Mouse (Mus musculus) heart, postnatal 0 days (tissue): Measurements from ENCODE around the gene Hrh2. TPM values are rescaled to one million over a fixed set of nuclear protein-coding genes. Genes with fewer than 3 reads are reported as not detected.

Experiments used
- ATAC-seq: fragments of 200-750 bp; cut with Nextera tagmentation; 2 replicates; pipeline ENCODE4 v1.8.0; 2017; ENCODE audit warnings: low read depth, moderate number of reproducible peaks, moderate library complexity; ENCODE audit not compliant: insufficient read depth
- DNase-seq: peaks from one replicate; pipeline ENCODE4 v3.0.0-alpha.2; 2016; ENCODE audit warnings: low spot score
- H3K27ac ChIP-seq: fragments of 300-500 bp; sonication (generic); 2 replicates; pipeline ENCODE4 v1.5.1; 2014; ENCODE audit warnings: low read depth, mild to moderate bottlenecking
- H3K27me3 ChIP-seq: fragments of 300-500 bp; sonication (generic); 2 replicates; pipeline ENCODE4 v1.6.1; 2014; ENCODE audit warnings: low read length, mixed read lengths; ENCODE audit not compliant: control insufficient read depth, insufficient read depth
- H3K36me3 ChIP-seq: fragments of 300-500 bp; sonication (generic); replicated peaks from 2 replicates; pipeline ENCODE4 v1.6.1; 2014; ENCODE audit warnings: low read length, mixed read lengths; ENCODE audit not compliant: control insufficient read depth, insufficient read depth
- H3K4me1 ChIP-seq: fragments of 300-500 bp; sonication (generic); 2 replicates; pipeline ENCODE4 v1.6.1; 2014; ENCODE audit warnings: antibody characterized with exemption; ENCODE audit not compliant: control insufficient read depth, insufficient read depth
- H3K4me2 ChIP-seq: fragments of 300-500 bp; sonication (generic); 2 replicates; pipeline ENCODE4 v1.6.1; 2014; ENCODE audit warnings: low read depth, mild to moderate bottlenecking, low read length, moderate library complexity
- H3K4me3 ChIP-seq: fragments of 300-500 bp; sonication (generic); 2 replicates; pipeline ENCODE4 v1.5.1; 2014; ENCODE audit warnings: low read depth, low read length
- H3K9ac ChIP-seq: fragments of 300-500 bp; sonication (generic); replicated peaks from 2 replicates; pipeline ENCODE4 v1.6.1; 2014; ENCODE audit warnings: low read depth, low read length, mixed read lengths
- H3K9me3 ChIP-seq: fragments of 300-500 bp; sonication (generic); replicated peaks from 2 replicates; pipeline ENCODE4 v1.6.1; 2016; ENCODE audit warnings: low read length; ENCODE audit not compliant: control insufficient read depth
- CTCF ChIP-seq: IDR thresholded peaks from 2 replicates; pipeline ENCODE4 v1.5.1; 2016; ENCODE audit warnings: antibody characterized with exemption, control low read depth, low read depth
- EP300 ChIP-seq: IDR thresholded peaks from 2 replicates; pipeline ENCODE4 v1.6.1; 2016; ENCODE audit warnings: antibody characterized with exemption, low read depth
- WGBS: fragments of 180-500 bp; shearing (Covaris S2); extraction: QIAGEN DNeasy Blood & Tissue Kit; methylation state at CpG from one replicate; pipeline ENCODE4 v1.1.7; 2014; 5-methylcytosine and 5-hydroxymethylcytosine counted together
- polyA plus RNA-seq: library from polyadenylated mRNA; unstranded; fragments of >200 nt; fragmentation: Nextera tagmentation; extraction: Ambion mirVana; gene quantifications from 2 replicates; pipeline ENCODE4 v1.2.1, GENCODE M21; 2015
- total RNA-seq: library from RNA; depleted of rRNA; stranded (reverse); fragments of >200 nt; gene quantifications from 2 replicates; pipeline ENCODE4 v1.2.3, GENCODE M21; 2014; ENCODE audit warnings: low replicate concordance

Hrh2 gene
- total and polyA plus RNA-seq, 2 experiments from 2014 or later, result 0.07 TPM; not detected in 1

DNA sequence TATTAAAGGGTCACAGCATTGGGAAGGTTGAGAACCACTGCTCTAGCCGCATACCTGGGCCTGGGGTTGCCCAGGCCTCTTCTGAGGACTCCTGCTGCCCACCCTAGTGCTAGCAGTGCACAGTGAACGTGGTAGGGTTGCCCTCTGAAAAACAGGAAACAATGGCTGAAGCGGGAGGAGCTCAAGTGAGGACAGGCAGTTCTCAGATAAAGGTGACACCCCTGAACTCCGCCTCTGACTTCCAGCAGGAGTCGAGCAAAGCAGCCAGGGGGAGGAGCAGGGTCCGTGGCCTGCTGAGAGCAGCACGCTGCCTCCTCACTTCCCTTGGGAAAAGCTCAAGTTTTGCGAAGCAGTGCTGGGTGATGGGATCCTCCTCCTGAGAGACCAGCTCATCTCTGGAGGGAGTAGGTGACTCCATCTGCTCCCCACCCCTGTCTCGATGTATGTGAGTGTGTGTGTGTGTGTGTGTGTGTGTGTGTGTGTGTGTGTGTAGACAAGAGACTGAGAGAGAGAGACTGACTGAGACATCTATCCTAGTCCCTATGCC lies 38.2 kb upstream of the Hrh2 start:
- no peaks in the 10 kb centered on the region for H3K4me1 ChIP-seq
- no peak overlapping the region for H3K4me2 ChIP-seq
- H3K27ac ChIP-seq, result no peak overlapping the region
- WGBS, result 22% methylated on average over 9 of the region's 9 CpGs
- DNase-seq (no peak), ATAC-seq (peak; percentile 51; the same call in 1 of the 2 replicates)
- peaks cover 7% of the 10 kb centered on the region; the same call in 1 of the 2 replicates for H3K27me3 ChIP-seq
- H3K9me3 ChIP-seq, result no peaks in the 10 kb centered on the region
- H3K9ac ChIP-seq, result no peak overlapping the region
- H3K4me3 ChIP-seq, result no peak overlapping the region
- TF ChIP-seq EP300, result no peak
- TF ChIP-seq CTCF, result no peak
- H3K36me3 ChIP-seq, result no peaks in the 10 kb centered on the region

DNA sequence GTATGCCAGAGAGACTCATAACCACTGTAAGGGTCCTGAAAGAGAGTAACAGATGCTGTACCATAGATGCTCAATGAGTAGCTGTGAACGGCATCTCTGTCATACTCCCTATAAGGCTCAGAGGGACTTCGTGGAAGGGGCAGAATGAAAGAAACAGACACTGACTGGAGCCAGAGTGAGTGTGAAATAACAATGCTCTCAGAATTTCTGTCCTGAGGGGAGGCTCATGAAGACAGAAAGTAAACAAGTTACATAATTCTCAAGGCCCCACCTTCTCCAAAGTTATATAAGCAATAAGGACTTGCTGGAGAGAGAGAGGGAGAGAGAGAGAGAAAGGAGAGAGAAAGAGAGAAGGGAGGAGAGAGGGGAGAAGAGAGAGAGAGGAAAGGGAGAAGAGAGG lies 36.1 kb upstream of the Hrh2 start:
- peaks cover 12% of the 10 kb centered on the region; the same call in 1 of the 2 replicates for H3K27me3 ChIP-seq
- no peak for DNase-seq
- TF ChIP-seq CTCF (no peak), EP300 (no peak)
- H3K9me3 ChIP-seq, result no peaks in the 10 kb centered on the region
- H3K9ac ChIP-seq, result no peak overlapping the region
- no peaks in the 10 kb centered on the region for H3K36me3 ChIP-seq
- no peak for ATAC-seq
- 75% methylated on average over 2 of the region's 2 CpGs for WGBS
- H3K4me3 ChIP-seq, result no peak overlapping the region
- H3K27ac ChIP-seq, result no peak overlapping the region
- no peak overlapping the region for H3K4me2 ChIP-seq
- H3K4me1 ChIP-seq, result no peaks in the 10 kb centered on the region

- DNase-seq, result no peak
- no peaks in the 10 kb centered on the region for H3K9me3 ChIP-seq
- WGBS, result 34% methylated on average over 7 of the region's 7 CpGs
- H3K36me3 ChIP-seq, result no peaks in the 10 kb centered on the region
- peaks cover 12% of the 10 kb centered on the region; the same call in 1 of the 2 replicates for H3K27me3 ChIP-seq
- no peak for TF ChIP-seq CTCF
- no peak for TF ChIP-seq EP300
- H3K4me1 ChIP-seq, result no peaks in the 10 kb centered on the region
- no peak overlapping the region for H3K4me2 ChIP-seq
- H3K27ac ChIP-seq, result no peak overlapping the region
- no peak for ATAC-seq
- H3K4me3 ChIP-seq, result no peak overlapping the region
- H3K9ac ChIP-seq, result no peak overlapping the region
Measured at GRCm38 (mm10) chr13:54159256-54159655, 32.7 kb upstream of the Hrh2 start.

DNA sequence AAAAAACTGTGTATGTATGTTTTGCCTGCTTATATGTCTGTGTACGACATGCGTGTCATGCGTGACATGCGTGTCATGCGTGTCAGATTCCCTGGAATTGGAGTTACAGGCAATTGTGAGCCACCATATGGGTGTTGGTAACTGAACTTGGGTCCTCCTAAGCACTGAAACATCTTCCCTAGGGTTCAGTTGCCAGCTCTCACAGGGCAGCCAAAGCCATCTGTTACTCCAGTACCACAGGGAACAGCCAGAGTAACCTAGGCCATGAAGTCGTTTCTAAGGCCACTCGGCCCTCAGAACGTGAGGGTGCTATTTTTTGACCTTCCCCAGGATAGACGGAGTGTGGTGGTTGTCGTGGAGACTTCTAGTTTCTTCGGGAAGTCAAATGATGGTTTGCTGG lies 32.2 kb upstream of the Hrh2 start:
- no peak for ATAC-seq
- H3K4me1 ChIP-seq, result no peaks in the 10 kb centered on the region
- 66% methylated on average over 11 of the region's 11 CpGs for WGBS

GRCm38 (mm10) chr13:54160546-54160945 lies 31.4 kb upstream of the Hrh2 start:
- H3K4me1 ChIP-seq, result no peaks in the 10 kb centered on the region
- ATAC-seq (no peak), DNase-seq (no peak)
- H3K9ac ChIP-seq, result no peak overlapping the region
- WGBS, result 35% methylated on average over 1 of the region's 1 CpGs
- peaks cover 12% of the 10 kb centered on the region; the same call in 1 of the 2 replicates for H3K27me3 ChIP-seq
- H3K27ac ChIP-seq, result no peak overlapping the region
- no peak overlapping the region for H3K4me2 ChIP-seq
- H3K9me3 ChIP-seq, result no peaks in the 10 kb centered on the region
- no peaks in the 10 kb centered on the region for H3K36me3 ChIP-seq
- no peak overlapping the region for H3K4me3 ChIP-seq
- TF ChIP-seq EP300, result no peak
- TF ChIP-seq CTCF, result no peak

More for the DNA sequence above, 32.2 kb upstream of the Hrh2 start:
- Histone ChIP-seq H3K4me3 (no peak overlapping the region), H3K36me3 (no peaks in the 10 kb centered on the region), H3K27ac (no peak overlapping the region), H3K9me3 (no peaks in the 10 kb centered on the region), H3K4me2 (no peak overlapping the region), H3K9ac (no peak overlapping the region), H3K27me3 (peaks cover 12% of the 10 kb centered on the region; the same call in 1 of the 2 replicates)
- TF ChIP-seq EP300 (no peak), CTCF (no peak)
- DNase-seq, result no peak

- Histone ChIP-seq H3K9me3 (no peaks in the 10 kb centered on the region), H3K27ac (no peak overlapping the region), H3K4me2 (no peak overlapping the region), H3K27me3 (peaks cover 12% of the 10 kb centered on the region; the same call in 1 of the 2 replicates), H3K9ac (no peak overlapping the region), H3K36me3 (no peaks in the 10 kb centered on the region), H3K4me1 (no peaks in the 10 kb centered on the region), H3K4me3 (no peak overlapping the region)
- DNase-seq (no peak), ATAC-seq (no peak)
- 83% methylated on average over 2 of the region's 2 CpGs for WGBS
- TF ChIP-seq CTCF (no peak), EP300 (no peak)
Measured at GRCm38 (mm10) chr13:54161514-54161913, 30.4 kb upstream of the Hrh2 start.
